23 mouse cellular contexts compared by ENCODE assay signal in the genomic region with DNA sequence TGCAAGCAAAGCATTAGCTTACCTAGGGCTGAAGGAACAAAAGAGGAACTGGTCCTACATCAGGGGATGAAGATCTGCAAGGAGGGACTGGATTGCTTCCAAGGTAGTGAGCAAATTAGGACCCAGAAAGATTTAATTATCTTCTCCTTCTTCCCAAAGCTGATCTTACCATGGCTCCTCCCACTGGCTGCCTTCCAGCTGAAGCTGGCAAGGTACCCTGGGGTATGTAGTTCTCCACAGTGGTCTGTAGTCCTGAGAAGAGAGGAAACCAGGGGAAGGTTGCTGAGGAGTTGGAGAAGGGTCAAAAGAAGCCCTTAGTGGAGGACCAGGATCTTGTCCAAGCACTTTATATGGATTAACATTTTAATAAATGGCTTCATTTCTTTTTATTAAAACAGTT.
DNase-seq lines count a peak whose midpoint lies in the region; ATAC-seq and TF ChIP-seq lines count a peak whose summit lies in the region.
"Had no signal": no experiment of that assay in that cellular context is flagged by ENCODE, and none has a peak within 500 bp of the region (broad histone marks: within the 10 kb centered on the region; RNA-seq: fewer than 3 reads in every experiment).

No protein-coding gene starts in this region.

- H3K4me3 ChIP-seq in forebrain, embryonic 13.5 days, result no peak overlapping the region
- H3K4me3 ChIP-seq in forebrain, embryonic 10.5 days, result no peak overlapping the region
- no peak overlapping the region for H3K4me3 ChIP-seq in lung, adult 2 months (replicated peaks; ENCODE audit: extremely low read depth, low read depth, low read length)
- H3K4me3 ChIP-seq: limb, embryonic 15.5 days; midbrain, embryonic 10.5 days; myocyte; neural tube, embryonic 13.5 days had no signal

- H3K4me2 ChIP-seq in forebrain, embryonic 13.5 days, result no peak overlapping the region
- H3K4me2 ChIP-seq: heart, embryonic 11.5 days; limb, embryonic 15.5 days; neural tube, embryonic 13.5 days had no signal

- TF ChIP-seq CTCF in lung, adult 2 months (IDR thresholded peaks at IDR 0.05; ENCODE audit: insufficient read depth, low read length), result no peak

- no peak for TF ChIP-seq POLR2A in lung, adult 2 months (IDR thresholded peaks at IDR 0.05; ENCODE audit: borderline replicate concordance, extremely low read depth, low read depth, low read length)

- no peaks in the 10 kb centered on the region for H3K9me3 ChIP-seq in forebrain, embryonic 13.5 days (replicated peaks)
- no peaks in the 10 kb centered on the region for H3K9me3 ChIP-seq in forebrain, embryonic 10.5 days
- H3K9me3 ChIP-seq: G1E; limb, embryonic 15.5 days; midbrain, embryonic 10.5 days; neural tube, embryonic 13.5 days had no signal

- no peaks in the 10 kb centered on the region for H3K27me3 ChIP-seq in forebrain, embryonic 13.5 days
- H3K27me3 ChIP-seq in forebrain, embryonic 10.5 days (ENCODE audit: poor library complexity, severe bottlenecking), result no peaks in the 10 kb centered on the region
- H3K27me3 ChIP-seq: CH12.LX; limb, embryonic 15.5 days; neural tube, embryonic 13.5 days had no signal

- no peaks in the 10 kb centered on the region for H3K36me3 ChIP-seq in forebrain, embryonic 13.5 days (ENCODE audit: poor library complexity, severe bottlenecking)
- H3K36me3 ChIP-seq in forebrain, embryonic 10.5 days (replicated peaks), result no peaks in the 10 kb centered on the region
- H3K36me3 ChIP-seq: G1E; limb, embryonic 15.5 days; midbrain, embryonic 10.5 days; neural tube, embryonic 13.5 days had no signal

- no peak overlapping the region for H3K9ac ChIP-seq in forebrain, embryonic 13.5 days
- H3K9ac ChIP-seq: limb, embryonic 15.5 days; liver, embryonic 14.5 days; neural tube, embryonic 13.5 days had no signal

- 0 out of 2 replicates have a peak, but pooled peaks have one; percentile 38 for ATAC-seq in forebrain, embryonic 13.5 days
- ATAC-seq: hindbrain, embryonic 16.5 days; intestine, embryonic 16.5 days; midbrain, embryonic 16.5 days had no signal

- no peaks in the 10 kb centered on the region for H3K4me1 ChIP-seq in forebrain, embryonic 13.5 days
- no peaks in the 10 kb centered on the region for H3K4me1 ChIP-seq in forebrain, embryonic 10.5 days
- H3K4me1 ChIP-seq in lung, adult 2 months (ENCODE audit: control insufficient read depth, insufficient read depth, low read length), result no peaks in the 10 kb centered on the region
- H3K4me1 ChIP-seq: limb, embryonic 15.5 days; midbrain, embryonic 10.5 days; neural tube, embryonic 13.5 days had no signal

- no peak for DNase-seq in forebrain, embryonic 10.5 days (ENCODE audit: extremely low spot score, low spot score)
- DNase-seq in kidney, postnatal 14 days, result peak; percentile 1
- DNase-seq in kidney, adult 9 months, result no peak
- peak; percentile 5 for DNase-seq in lung, postnatal 10 days
- no peak for DNase-seq in lung, adult 2 months
- no peak for DNase-seq in urinary bladder, postnatal 10 days (ENCODE audit: low spot score)
- DNase-seq: adrenal gland, adult 2 months; cerebellum, adult 11-12 months; heart, adult 11 months; retina, postnatal 1 day had no signal

- H3K27ac ChIP-seq in forebrain, embryonic 13.5 days, result no peak overlapping the region
- no peak overlapping the region for H3K27ac ChIP-seq in forebrain, embryonic 10.5 days
- H3K27ac ChIP-seq: kidney, postnatal 0 days; limb, embryonic 15.5 days; liver, embryonic 14.5 days; midbrain, embryonic 10.5 days; neural tube, embryonic 13.5 days had no signal

Comparison
In these comparisons a context has a peak if more than half of its experiments do, and no peak if none do; other contexts are left out.
1. DNase-seq: peak in kidney, postnatal 14 days (single experiment) and lung, postnatal 10 days (single experiment); none in forebrain, embryonic 10.5 days (single experiment), kidney, adult 9 months (single experiment), lung, adult 2 months (single experiment) and urinary bladder, postnatal 10 days (single experiment).